Mouse (Mus musculus) neural tube, embryonic 14.5 days (tissue): ENCODE data around the gene Lsmem1. TPM values are rescaled to one million over a fixed set of nuclear protein-coding genes. Genes with fewer than 3 reads are reported as not detected.
A peak's percentile ranks its signal among the peaks of the same experiment; 100 is the strongest.

ENCODE experiments used
- ATAC-seq: fragments of 200-750 bp; cut with Nextera tagmentation; 2 replicates; pipeline ENCODE4 v1.8.0; 2017; ENCODE audit warnings: low read depth, mild to moderate bottlenecking, moderate TSS enrichment, moderate library complexity
- H3K27ac ChIP-seq: fragments of 300-500 bp; sonication (generic); 2 replicates; pipeline ENCODE4 v1.5.1; 2014; ENCODE audit warnings: low read depth, mild to moderate bottlenecking, control low read depth, low read length, moderate library complexity, mixed read lengths
- H3K27me3 ChIP-seq: fragments of 300-500 bp; sonication (generic); 2 replicates; pipeline ENCODE4 v1.6.1; 2014; ENCODE audit warnings: low read length; ENCODE audit not compliant: control insufficient read depth, insufficient read depth
- H3K36me3 ChIP-seq: fragments of 300-500 bp; sonication (generic); 2 replicates; pipeline ENCODE4 v1.6.1; 2014; ENCODE audit warnings: low read length, mixed read lengths; ENCODE audit not compliant: control insufficient read depth, insufficient read depth
- H3K4me1 ChIP-seq: fragments of 300-500 bp; sonication (generic); 2 replicates; pipeline ENCODE4 v1.6.1; 2014; ENCODE audit warnings: low read length; ENCODE audit not compliant: control insufficient read depth, insufficient read depth
- H3K4me2 ChIP-seq: fragments of 300-500 bp; sonication (generic); 2 replicates; pipeline ENCODE4 v1.6.1; 2014; ENCODE audit warnings: mild to moderate bottlenecking, low read depth, low read length, control low read depth
- H3K4me3 ChIP-seq: fragments of 300-500 bp; sonication (generic); 2 replicates; pipeline ENCODE4 v1.5.1; 2014; ENCODE audit warnings: low read depth, low read length, control low read depth, mixed read lengths
- H3K9ac ChIP-seq: fragments of 300-500 bp; sonication (generic); replicated peaks from 2 replicates; pipeline ENCODE4 v1.6.1; 2014; ENCODE audit warnings: low read depth, mild to moderate bottlenecking, control low read depth, low read length, mixed read lengths
- H3K9me3 ChIP-seq: fragments of 300-500 bp; sonication (generic); 2 replicates; pipeline ENCODE4 v1.6.1; 2016; ENCODE audit warnings: low read length; ENCODE audit not compliant: control insufficient read depth
- WGBS: fragments of 180-500 bp; shearing (Covaris S2); extraction: QIAGEN DNeasy Blood & Tissue Kit; methylation state at CpG from one replicate; pipeline ENCODE4 v1.1.7; 2014; 5-methylcytosine and 5-hydroxymethylcytosine counted together
- polyA plus RNA-seq: library from polyadenylated mRNA; unstranded; fragments of >200 nt; fragmentation: Nextera tagmentation; extraction: Ambion mirVana; gene quantifications from 2 replicates; pipeline ENCODE4 v1.2.1, GENCODE M21; 2014

The Lsmem1 gene
- polyA plus RNA-seq, 1 experiment from 2014 or later, result 0.32 TPM

DNA sequence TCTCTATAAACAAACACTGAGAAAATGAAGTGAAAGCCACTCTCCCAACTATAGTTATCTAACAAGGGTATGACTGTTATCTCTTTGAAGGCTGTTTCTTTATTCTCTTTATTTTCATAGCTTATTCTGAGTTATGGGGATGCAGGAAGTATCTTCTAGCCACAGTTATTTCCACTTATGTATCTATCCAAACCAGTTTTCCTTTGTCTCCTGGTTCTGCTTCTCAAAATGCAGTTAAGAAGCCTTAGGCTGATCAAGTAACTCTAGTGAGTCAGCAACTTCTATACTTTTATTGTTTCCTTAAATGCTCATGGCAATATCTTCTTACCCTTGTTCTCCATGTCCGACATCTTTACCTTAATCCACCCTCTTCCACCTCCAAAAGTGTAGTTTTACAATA lies 32.9 kb upstream of the Lsmem1 start:
- H3K36me3 ChIP-seq, result no peaks in the 10 kb centered on the region
- H3K4me2 ChIP-seq, result no peak overlapping the region
- no peaks in the 10 kb centered on the region for H3K27me3 ChIP-seq
- no peak overlapping the region for H3K9ac ChIP-seq
- no peak for ATAC-seq
- no peak overlapping the region for H3K27ac ChIP-seq
- 93% methylated on average over 1 of the region's 1 CpGs for WGBS
- H3K9me3 ChIP-seq, result no peaks in the 10 kb centered on the region
- no peak overlapping the region for H3K4me3 ChIP-seq
- H3K4me1 ChIP-seq, result no peaks in the 10 kb centered on the region

DNA sequence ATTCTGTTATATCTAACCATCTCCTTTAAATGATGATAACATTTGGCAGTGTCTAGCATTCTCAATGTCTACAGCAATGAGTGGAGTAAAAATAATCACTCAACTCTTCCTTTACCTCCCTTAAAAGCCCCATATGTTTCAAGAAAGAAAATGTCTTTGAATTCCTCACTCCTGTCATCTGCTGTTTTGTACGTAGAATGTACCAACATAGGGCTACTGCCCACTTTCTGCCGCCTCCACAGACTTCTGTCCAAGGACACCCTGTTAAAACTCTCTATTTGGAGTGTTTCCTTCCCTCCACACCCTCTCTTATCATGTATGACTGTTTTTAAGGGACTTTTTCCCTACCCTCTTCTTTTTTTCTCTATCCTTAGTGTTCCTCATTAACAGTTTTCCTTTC lies 32.3 kb upstream of the Lsmem1 start:
- no peak overlapping the region for H3K27ac ChIP-seq
- H3K36me3 ChIP-seq, result no peaks in the 10 kb centered on the region
- no peak overlapping the region for H3K4me3 ChIP-seq
- 96% methylated on average over 2 of the region's 2 CpGs for WGBS
- H3K27me3 ChIP-seq, result no peaks in the 10 kb centered on the region
- H3K9ac ChIP-seq, result no peak overlapping the region
- no peak overlapping the region for H3K4me2 ChIP-seq
- H3K9me3 ChIP-seq, result no peaks in the 10 kb centered on the region
- no peaks in the 10 kb centered on the region for H3K4me1 ChIP-seq
- ATAC-seq, result no peak

DNA sequence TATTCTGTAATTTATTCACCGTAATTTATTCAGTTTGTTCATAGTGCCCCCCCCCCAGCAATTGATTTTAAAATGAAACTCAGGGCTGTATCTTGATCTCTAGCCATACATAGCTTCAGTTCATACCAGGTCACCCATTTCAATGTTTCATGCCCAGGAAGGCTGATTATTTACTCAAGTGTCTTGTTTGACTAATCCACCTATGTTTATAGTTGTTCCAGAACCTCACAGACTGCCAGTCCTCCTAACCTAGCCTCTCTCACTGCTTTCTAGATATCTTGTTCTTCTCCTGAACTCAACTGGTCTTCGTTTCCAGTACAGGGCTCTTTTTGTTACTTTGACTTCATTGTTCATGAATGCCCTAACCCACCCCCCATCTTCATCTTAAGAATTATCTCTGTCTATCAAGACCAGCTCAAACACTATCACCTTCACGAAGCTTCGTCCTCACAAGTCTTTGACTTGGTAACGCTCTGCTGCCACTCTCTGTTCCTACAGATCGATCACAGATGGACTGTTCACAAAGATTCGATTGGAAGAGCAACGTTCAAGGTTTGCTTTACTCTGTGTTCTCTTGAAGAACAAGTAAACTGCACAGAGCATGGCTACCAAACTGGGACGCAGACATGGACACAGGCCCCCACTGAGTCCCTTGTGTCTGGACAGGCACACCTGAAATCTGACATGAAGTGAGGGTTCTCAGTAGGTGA lies 25.0 kb upstream of the Lsmem1 start:
- Histone ChIP-seq H3K4me1 (peaks cover 13% of the 10 kb centered on the region; the same call in 1 of the 2 replicates), H3K9me3 (no peaks in the 10 kb centered on the region), H3K36me3 (no peaks in the 10 kb centered on the region), H3K27ac (no peak overlapping the region), H3K4me3 (no peak overlapping the region), H3K27me3 (no peaks in the 10 kb centered on the region; the same call in 1 of the 2 replicates), H3K9ac (no peak overlapping the region), H3K4me2 (no peak overlapping the region)
- ATAC-seq, result no peak
- 98% methylated on average over 9 of the region's 9 CpGs for WGBS

DNA sequence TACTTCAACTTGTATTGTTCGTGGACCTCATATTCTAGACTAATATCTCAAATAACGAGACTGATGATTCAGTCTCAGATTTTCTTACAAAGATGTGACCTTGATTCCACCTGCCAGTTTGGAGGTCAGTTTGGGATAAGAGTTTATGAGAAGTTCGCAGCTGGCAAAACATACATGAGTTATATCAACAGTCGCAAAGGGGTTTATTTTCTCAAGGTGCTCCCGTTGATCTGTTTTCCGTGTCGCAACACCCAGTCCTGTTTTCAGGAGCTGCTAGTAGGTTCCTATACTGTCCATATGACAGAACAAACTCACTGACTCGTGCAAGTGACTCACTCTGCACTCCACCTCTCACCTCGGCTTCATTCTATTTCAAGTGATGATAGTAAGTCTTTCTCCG lies 24.4 kb upstream of the Lsmem1 start:
- no peaks in the 10 kb centered on the region for H3K36me3 ChIP-seq
- 0 out of 2 replicates have a peak overlapping the region, but pooled peaks have one; percentile 57 for H3K27ac ChIP-seq
- peak overlapping the region; percentile 46 for H3K9ac ChIP-seq
- no peaks in the 10 kb centered on the region for H3K9me3 ChIP-seq
- ATAC-seq, result no peak
- WGBS, result 55% methylated on average over 10 of the region's 10 CpGs
- no peaks in the 10 kb centered on the region; the same call in 1 of the 2 replicates for H3K27me3 ChIP-seq
- peaks cover 13% of the 10 kb centered on the region; the same call in 1 of the 2 replicates for H3K4me1 ChIP-seq
- peak overlapping the region; percentile 86 for H3K4me3 ChIP-seq
- peak overlapping the region; percentile 67 for H3K4me2 ChIP-seq

DNA sequence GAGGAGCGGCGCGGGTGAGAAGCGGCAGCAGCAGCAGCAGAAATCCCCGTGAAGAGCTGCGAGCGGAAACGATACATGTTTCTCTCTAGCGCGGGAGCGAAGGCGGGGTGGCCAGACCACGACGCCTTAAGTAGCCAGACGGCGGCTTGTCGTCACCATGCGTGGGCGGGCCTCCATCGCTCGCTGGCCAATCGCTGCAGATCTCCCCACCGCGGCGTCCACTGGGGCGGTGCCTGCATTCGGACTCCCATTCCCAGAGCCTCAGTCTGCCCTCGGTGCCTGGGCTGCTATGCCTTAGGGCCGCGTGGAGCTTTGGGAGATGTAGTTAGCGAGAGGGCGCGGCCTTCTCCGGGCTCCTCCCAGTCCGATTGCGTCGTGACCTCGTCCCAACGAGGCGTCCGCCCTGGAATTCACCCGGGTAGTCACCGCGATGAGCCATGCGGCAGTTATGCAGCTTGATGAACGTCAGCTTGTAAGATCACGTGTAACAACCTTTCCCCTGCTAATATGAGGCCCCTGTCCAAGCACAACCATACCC lies 23.9 kb upstream of the Lsmem1 start:
- Histone ChIP-seq H3K4me3 (peak overlapping the region; percentile 86), H3K9ac (peak overlapping the region; percentile 84), H3K9me3 (no peaks in the 10 kb centered on the region), H3K36me3 (no peaks in the 10 kb centered on the region), H3K4me1 (peaks cover 13% of the 10 kb centered on the region; the same call in 1 of the 2 replicates), H3K4me2 (peak overlapping the region; percentile 67), H3K27me3 (no peaks in the 10 kb centered on the region; the same call in 1 of the 2 replicates), H3K27ac (peak overlapping the region; percentile 96)
- peak; percentile 98 for ATAC-seq
- under 1% methylated on average over 44 of the region's 47 CpGs for WGBS

DNA sequence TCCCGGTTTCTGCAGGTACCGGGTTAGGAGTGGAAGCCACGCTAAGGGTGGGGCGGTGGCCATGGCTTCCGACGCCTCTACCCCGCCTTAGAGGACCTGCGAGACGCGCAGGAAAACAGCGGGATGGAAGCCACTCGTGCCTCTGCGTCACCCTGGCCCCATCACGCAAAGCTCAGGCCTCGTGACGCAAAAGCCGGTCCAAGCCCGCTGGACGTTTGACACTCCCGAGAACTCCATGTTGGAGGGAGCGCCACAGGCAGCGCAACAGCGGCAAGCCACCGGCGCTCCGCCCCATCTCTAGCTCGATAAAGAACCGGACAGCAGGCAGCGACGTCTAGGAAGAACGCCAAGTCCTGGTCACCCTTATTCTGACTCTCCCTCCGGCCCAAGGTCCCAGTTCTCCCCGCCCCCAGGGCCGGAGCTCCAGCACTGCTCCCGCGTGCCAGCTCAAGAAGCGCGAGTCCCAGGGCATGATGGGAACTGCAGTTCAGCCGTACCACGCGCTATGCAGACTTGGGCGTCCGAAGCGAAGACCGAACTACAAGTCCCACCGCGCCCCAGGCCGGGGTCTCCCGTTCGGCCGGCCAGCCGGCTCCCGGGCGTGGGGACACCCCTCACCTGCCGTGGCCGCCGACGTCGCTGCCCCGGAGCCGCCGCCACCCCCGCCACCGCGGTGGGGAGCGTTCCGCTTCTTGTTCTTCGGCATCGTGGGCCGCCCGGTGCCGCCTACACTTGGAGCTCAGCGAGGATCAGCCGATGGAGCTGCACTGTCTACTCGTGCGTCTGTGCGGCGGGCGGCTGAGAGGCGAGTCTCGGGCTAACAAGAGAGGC lies 23.2 kb upstream of the Lsmem1 start:
- peak overlapping the region; percentile 86 for H3K4me3 ChIP-seq
- ATAC-seq, result peak; percentile 97
- peak overlapping the region; percentile 96 for H3K27ac ChIP-seq
- H3K4me2 ChIP-seq, result peak overlapping the region; percentile 59
- no peaks in the 10 kb centered on the region for H3K36me3 ChIP-seq
- H3K4me1 ChIP-seq, result peaks cover 13% of the 10 kb centered on the region; the same call in 1 of the 2 replicates
- WGBS, result under 1% methylated on average over 81 of the region's 81 CpGs
- no peaks in the 10 kb centered on the region; the same call in 1 of the 2 replicates for H3K27me3 ChIP-seq
- peak overlapping the region; percentile 84 for H3K9ac ChIP-seq
- H3K9me3 ChIP-seq, result no peaks in the 10 kb centered on the region

DNA sequence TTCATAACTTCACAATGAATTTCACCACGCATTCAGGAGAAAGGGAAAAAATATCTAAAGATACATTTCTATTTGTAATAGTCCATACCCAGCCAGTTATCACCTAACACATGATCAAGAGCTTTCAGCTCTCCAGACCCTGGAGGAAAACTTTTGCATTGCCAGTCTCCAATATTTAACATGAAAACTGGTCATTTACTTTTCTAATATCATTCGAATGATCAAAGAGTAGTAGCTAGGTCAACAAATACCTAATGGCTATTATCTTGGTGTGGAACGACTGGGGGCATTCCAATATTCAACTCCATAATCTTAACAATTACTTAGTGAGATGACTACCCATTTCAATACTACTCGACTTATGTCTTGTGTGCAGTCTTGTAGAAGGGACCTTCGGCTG lies 22.3 kb upstream of the Lsmem1 start:
- Histone ChIP-seq H3K27me3 (no peaks in the 10 kb centered on the region; the same call in 1 of the 2 replicates), H3K4me1 (peaks cover 13% of the 10 kb centered on the region; the same call in 1 of the 2 replicates), H3K36me3 (peaks cover under 1% of the 10 kb centered on the region; the same call in 1 of the 2 replicates), H3K9ac (0 out of 2 replicates have a peak overlapping the region, but pooled peaks have one; percentile 37), H3K27ac (no peak overlapping the region), H3K4me3 (peak overlapping the region; percentile 86), H3K4me2 (peak overlapping the region; percentile 59), H3K9me3 (no peaks in the 10 kb centered on the region)
- no peak for ATAC-seq
- 21% methylated on average over 5 of the region's 5 CpGs for WGBS

DNA sequence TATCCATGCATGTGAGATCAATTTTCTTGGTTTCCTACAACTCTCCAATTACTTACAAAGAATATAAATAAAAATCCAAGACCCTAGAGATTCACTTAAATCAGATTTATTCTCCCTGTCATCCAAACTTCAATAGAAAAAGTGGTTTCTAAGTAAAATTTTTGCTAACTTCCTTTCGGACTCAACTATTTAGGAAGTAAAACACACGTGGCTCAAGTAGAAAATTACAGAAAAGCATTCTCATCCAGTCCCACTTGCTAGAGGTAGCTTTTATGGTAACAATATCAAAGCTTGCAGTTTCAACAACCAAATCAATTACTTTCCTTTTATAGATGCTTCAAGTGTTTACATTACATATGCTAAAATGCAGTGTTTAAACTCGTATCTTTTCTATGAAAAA lies 21.6 kb upstream of the Lsmem1 start:
- no peak for ATAC-seq
- peaks cover 7% of the 10 kb centered on the region; the same call in 1 of the 2 replicates for H3K36me3 ChIP-seq
- no peak overlapping the region for H3K9ac ChIP-seq
- H3K27ac ChIP-seq, result no peak overlapping the region
- H3K4me3 ChIP-seq, result peak overlapping the region; percentile 86; the same call in 1 of the 2 replicates
- peak overlapping the region; percentile 59 for H3K4me2 ChIP-seq
- peaks cover 13% of the 10 kb centered on the region; the same call in 1 of the 2 replicates for H3K4me1 ChIP-seq
- no peaks in the 10 kb centered on the region for H3K9me3 ChIP-seq
- H3K27me3 ChIP-seq, result no peaks in the 10 kb centered on the region; the same call in 1 of the 2 replicates
- WGBS, result 28% methylated on average over 3 of the region's 3 CpGs
